In the genomic region with DNA sequence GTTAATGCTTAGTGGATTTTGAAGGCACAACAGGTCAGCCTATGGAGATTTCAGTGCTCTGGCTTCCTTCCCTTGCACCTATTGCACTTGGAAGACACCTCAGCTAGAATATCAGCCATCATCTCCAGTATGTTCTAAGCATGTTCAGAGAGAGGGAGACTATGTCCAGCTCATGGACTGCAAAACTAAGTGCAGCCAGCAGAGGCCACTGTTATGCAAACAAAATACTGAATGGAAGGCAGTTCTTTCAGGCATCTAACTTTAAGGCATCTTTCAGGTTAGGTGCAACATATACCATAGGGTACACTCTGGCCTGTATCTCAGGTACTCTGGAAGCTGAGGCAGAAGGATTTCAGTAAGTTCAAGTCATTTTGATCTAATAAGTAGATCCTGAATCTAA, we compare ENCODE assay signal across 9 mouse cellular contexts. TPM values are rescaled to one million over a fixed set of nuclear protein-coding genes. Genes with fewer than 3 reads are reported as not detected.
DNase-seq lines count a peak whose midpoint lies in the region; ATAC-seq lines count a peak whose summit lies in the region.
"Had no signal": no experiment of that assay in that cellular context is flagged by ENCODE, and none has a peak within 500 bp of the region (broad histone marks: within the 10 kb centered on the region; RNA-seq: fewer than 3 reads in every experiment).

No protein-coding gene starts in this region.

- H3K9ac ChIP-seq in forebrain, embryonic 13.5 days: no peak overlapping the region
- no peak overlapping the region for H3K9ac ChIP-seq in embryonic facial prominence, embryonic 11.5 days (replicated peaks; ENCODE audit: low read length)
- H3K9ac ChIP-seq in neural tube, embryonic 14.5 days (replicated peaks; ENCODE audit: low read depth, low read length): no peak overlapping the region
- H3K9ac ChIP-seq: heart, embryonic 15.5 days had no signal

- no peak for DNase-seq in forebrain, embryonic 10.5 days (ENCODE audit: extremely low spot score, low spot score)
- DNase-seq in ovary, postnatal 14 days (ENCODE audit: low spot score): peak; percentile 34
- no peak for DNase-seq in ovary, postnatal 36 days (ENCODE audit: low spot score)
- DNase-seq in embryonic facial prominence, embryonic 11.5 days (ENCODE audit: low spot score): peak; percentile 58
- DNase-seq in layer of hippocampus, postnatal 25 days (ENCODE audit: extremely low spot score in 1 of 2, low spot score in 1 of 2): peak; percentile 15 to 59

- no peaks in the 10 kb centered on the region for H3K27me3 ChIP-seq in forebrain, embryonic 13.5 days
- no peaks in the 10 kb centered on the region for H3K27me3 ChIP-seq in forebrain, embryonic 10.5 days (ENCODE audit: poor library complexity, severe bottlenecking)
- H3K27me3 ChIP-seq in embryonic facial prominence, embryonic 11.5 days (ENCODE audit: control insufficient read depth, insufficient read depth, low read length): no peaks in the 10 kb centered on the region
- no peaks in the 10 kb centered on the region for H3K27me3 ChIP-seq in neural tube, embryonic 14.5 days (ENCODE audit: control insufficient read depth, insufficient read depth, low read length)
- H3K27me3 ChIP-seq: heart, embryonic 15.5 days had no signal

- H3K4me2 ChIP-seq in forebrain, embryonic 13.5 days: no peak overlapping the region
- H3K4me2 ChIP-seq in embryonic facial prominence, embryonic 11.5 days (ENCODE audit: low read depth, low read length): no peak overlapping the region
- H3K4me2 ChIP-seq in neural tube, embryonic 14.5 days (ENCODE audit: low read depth, low read length): no peak overlapping the region
- H3K4me2 ChIP-seq: heart, embryonic 15.5 days had no signal

- H3K27ac ChIP-seq in forebrain, embryonic 13.5 days: no peak overlapping the region
- H3K27ac ChIP-seq in forebrain, embryonic 10.5 days: no peak overlapping the region
- no peak overlapping the region for H3K27ac ChIP-seq in embryonic facial prominence, embryonic 11.5 days (replicated peaks; ENCODE audit: low read depth, low read length)
- H3K27ac ChIP-seq in neural tube, embryonic 14.5 days (ENCODE audit: low read depth, low read length): no peak overlapping the region
- H3K27ac ChIP-seq: heart, embryonic 15.5 days had no signal

- H3K36me3 ChIP-seq in forebrain, embryonic 13.5 days (ENCODE audit: poor library complexity, severe bottlenecking): no peaks in the 10 kb centered on the region
- no peaks in the 10 kb centered on the region for H3K36me3 ChIP-seq in forebrain, embryonic 10.5 days (replicated peaks)
- H3K36me3 ChIP-seq in embryonic facial prominence, embryonic 11.5 days (replicated peaks; ENCODE audit: control insufficient read depth, insufficient read depth, low read depth, low read length): no peaks in the 10 kb centered on the region
- no peaks in the 10 kb centered on the region for H3K36me3 ChIP-seq in neural tube, embryonic 14.5 days (ENCODE audit: control insufficient read depth, insufficient read depth, low read length)
- H3K36me3 ChIP-seq: heart, embryonic 15.5 days had no signal

- H3K4me3 ChIP-seq in forebrain, embryonic 13.5 days: no peak overlapping the region
- H3K4me3 ChIP-seq in forebrain, embryonic 10.5 days: no peak overlapping the region
- no peak overlapping the region for H3K4me3 ChIP-seq in embryonic facial prominence, embryonic 11.5 days (ENCODE audit: low read depth, low read length)
- no peak overlapping the region for H3K4me3 ChIP-seq in neural tube, embryonic 14.5 days (ENCODE audit: low read depth, low read length)
- H3K4me3 ChIP-seq: heart, embryonic 15.5 days had no signal

- peak; percentile 43; the same call in 1 of the 2 replicates for ATAC-seq in forebrain, embryonic 13.5 days
- ATAC-seq in embryonic facial prominence, embryonic 11.5 days (replicated peaks; ENCODE audit: insufficient number of reproducible peaks, low FRiP score, low TSS enrichment, low read depth): no peak
- 0 out of 2 replicates have a peak, but pooled peaks have one; percentile 44 for ATAC-seq in neural tube, embryonic 14.5 days (ENCODE audit: low read depth)
- no peak for ATAC-seq in erythroblast, adult 5-6 weeks (replicated peaks; ENCODE audit: low FRiP score, poor library complexity, severe bottlenecking)

- H3K9me3 ChIP-seq in forebrain, embryonic 13.5 days (replicated peaks): no peaks in the 10 kb centered on the region
- no peaks in the 10 kb centered on the region for H3K9me3 ChIP-seq in forebrain, embryonic 10.5 days
- no peaks in the 10 kb centered on the region for H3K9me3 ChIP-seq in embryonic facial prominence, embryonic 11.5 days (replicated peaks; ENCODE audit: control insufficient read depth, low read length)
- H3K9me3 ChIP-seq in neural tube, embryonic 14.5 days (ENCODE audit: control insufficient read depth, low read length): no peaks in the 10 kb centered on the region
- H3K9me3 ChIP-seq: heart, embryonic 15.5 days had no signal

- H3K4me1 ChIP-seq in forebrain, embryonic 13.5 days: no peaks in the 10 kb centered on the region
- no peaks in the 10 kb centered on the region for H3K4me1 ChIP-seq in forebrain, embryonic 10.5 days
- no peaks in the 10 kb centered on the region for H3K4me1 ChIP-seq in embryonic facial prominence, embryonic 11.5 days (ENCODE audit: control insufficient read depth, insufficient read depth, low read length)
- H3K4me1 ChIP-seq in neural tube, embryonic 14.5 days (ENCODE audit: control insufficient read depth, insufficient read depth, low read length): no peaks in the 10 kb centered on the region
- H3K4me1 ChIP-seq: heart, embryonic 15.5 days had no signal

RNA-seq across cellular contexts. Expression of a gene that starts 19.1 kb away (rescaled TPM):
- not detected in 2 replicates for polyA plus RNA-seq in forebrain, embryonic 13.5 days (2015; fragmentation: Nextera tagmentation; extraction: Ambion mirVana)
- not detected in 2 replicates for polyA plus RNA-seq in forebrain, embryonic 10.5 days (2016; fragmentation: Nextera tagmentation; extraction: Ambion mirVana)
- not detected in 2 replicates for polyA plus RNA-seq in embryonic facial prominence, embryonic 11.5 days (2014; fragmentation: Nextera tagmentation; extraction: Ambion mirVana)
- total RNA-seq in layer of hippocampus, postnatal 25 days (2021): not detected
- polyA plus RNA-seq in neural tube, embryonic 14.5 days (2014; fragmentation: Nextera tagmentation; extraction: Ambion mirVana): not detected in 2 replicates
- total RNA-seq in erythroblast, adult 5-6 weeks (2015; ENCODE audit: low replicate concordance): not detected in 2 replicates
- not detected in 2 replicates for total RNA-seq in erythroblast, adult 5-6 weeks (2017; ENCODE audit: low replicate concordance)
- polyA plus RNA-seq: heart, embryonic 15.5 days had no signal

RNA-seq across cellular contexts. Expression of a gene that starts 24.8 kb away (rescaled TPM):
- 0.13 and 0.23 TPM in 2 replicates for polyA plus RNA-seq in forebrain, embryonic 13.5 days (2015; fragmentation: Nextera tagmentation; extraction: Ambion mirVana)
- polyA plus RNA-seq in forebrain, embryonic 10.5 days (2016; fragmentation: Nextera tagmentation; extraction: Ambion mirVana): 2.8 and 4.3 TPM in 2 replicates
- 11.5 and 14.5 TPM in 2 replicates for polyA plus RNA-seq in embryonic facial prominence, embryonic 11.5 days (2014; fragmentation: Nextera tagmentation; extraction: Ambion mirVana)
- total RNA-seq in layer of hippocampus, postnatal 25 days (2021): 1 to 10 TPM; 1.1 to 1.2 TPM
- 0.55 and 0.64 TPM in 2 replicates for polyA plus RNA-seq in neural tube, embryonic 14.5 days (2014; fragmentation: Nextera tagmentation; extraction: Ambion mirVana)
- 0.38 and 3.3 TPM in 2 replicates for total RNA-seq in erythroblast, adult 5-6 weeks (2015; ENCODE audit: low replicate concordance)
- 2.1 and 2.6 TPM in 2 replicates for total RNA-seq in erythroblast, adult 5-6 weeks (2017; ENCODE audit: low replicate concordance)

Comparison
In these comparisons a context has a peak if more than half of its experiments do, and no peak if none do; other contexts are left out.
1. DNase-seq: peak in ovary, postnatal 14 days (single experiment), embryonic facial prominence, embryonic 11.5 days (single experiment) and layer of hippocampus, postnatal 25 days (2 of 2); none in forebrain, embryonic 10.5 days (single experiment) and ovary, postnatal 36 days (single experiment).
2. ATAC-seq: peak in forebrain, embryonic 13.5 days (single experiment) and neural tube, embryonic 14.5 days (single experiment); none in embryonic facial prominence, embryonic 11.5 days (single experiment) and erythroblast, adult 5-6 weeks (single experiment).